Mouse (Mus musculus) heart, postnatal 0 days (tissue): ENCODE data around the gene Dennd5b. TPM values are rescaled to one million over a fixed set of nuclear protein-coding genes. Genes with fewer than 3 reads are reported as not detected.

ENCODE experiments used
- ATAC-seq: fragments of 200-750 bp; cut with Nextera tagmentation; 2 replicates; pipeline ENCODE4 v1.8.0; 2017; ENCODE audit warnings: low read depth, moderate number of reproducible peaks, moderate library complexity; ENCODE audit not compliant: insufficient read depth
- DNase-seq: peaks from one replicate; pipeline ENCODE4 v3.0.0-alpha.2; 2016; ENCODE audit warnings: low spot score
- H3K27ac ChIP-seq: fragments of 300-500 bp; sonication (generic); 2 replicates; pipeline ENCODE4 v1.5.1; 2014; ENCODE audit warnings: low read depth, mild to moderate bottlenecking
- H3K27me3 ChIP-seq: fragments of 300-500 bp; sonication (generic); 2 replicates; pipeline ENCODE4 v1.6.1; 2014; ENCODE audit warnings: low read length, mixed read lengths; ENCODE audit not compliant: control insufficient read depth, insufficient read depth
- H3K36me3 ChIP-seq: fragments of 300-500 bp; sonication (generic); replicated peaks from 2 replicates; pipeline ENCODE4 v1.6.1; 2014; ENCODE audit warnings: low read length, mixed read lengths; ENCODE audit not compliant: control insufficient read depth, insufficient read depth
- H3K4me1 ChIP-seq: fragments of 300-500 bp; sonication (generic); 2 replicates; pipeline ENCODE4 v1.6.1; 2014; ENCODE audit warnings: antibody characterized with exemption; ENCODE audit not compliant: control insufficient read depth, insufficient read depth
- H3K4me2 ChIP-seq: fragments of 300-500 bp; sonication (generic); 2 replicates; pipeline ENCODE4 v1.6.1; 2014; ENCODE audit warnings: low read depth, mild to moderate bottlenecking, low read length, moderate library complexity
- H3K4me3 ChIP-seq: fragments of 300-500 bp; sonication (generic); 2 replicates; pipeline ENCODE4 v1.5.1; 2014; ENCODE audit warnings: low read depth, low read length
- H3K9ac ChIP-seq: fragments of 300-500 bp; sonication (generic); replicated peaks from 2 replicates; pipeline ENCODE4 v1.6.1; 2014; ENCODE audit warnings: low read depth, low read length, mixed read lengths
- H3K9me3 ChIP-seq: fragments of 300-500 bp; sonication (generic); replicated peaks from 2 replicates; pipeline ENCODE4 v1.6.1; 2016; ENCODE audit warnings: low read length; ENCODE audit not compliant: control insufficient read depth
- CTCF ChIP-seq: IDR thresholded peaks from 2 replicates; pipeline ENCODE4 v1.5.1; 2016; ENCODE audit warnings: antibody characterized with exemption, control low read depth, low read depth
- EP300 ChIP-seq: IDR thresholded peaks from 2 replicates; pipeline ENCODE4 v1.6.1; 2016; ENCODE audit warnings: antibody characterized with exemption, low read depth
- WGBS: fragments of 180-500 bp; shearing (Covaris S2); extraction: QIAGEN DNeasy Blood & Tissue Kit; methylation state at CpG from one replicate; pipeline ENCODE4 v1.1.7; 2014; 5-methylcytosine and 5-hydroxymethylcytosine counted together
- polyA plus RNA-seq: library from polyadenylated mRNA; unstranded; fragments of >200 nt; fragmentation: Nextera tagmentation; extraction: Ambion mirVana; gene quantifications from 2 replicates; pipeline ENCODE4 v1.2.1, GENCODE M21; 2015
- total RNA-seq: library from RNA; depleted of rRNA; stranded (reverse); fragments of >200 nt; gene quantifications from 2 replicates; pipeline ENCODE4 v1.2.3, GENCODE M21; 2014; ENCODE audit warnings: low replicate concordance

The Dennd5b gene
- total and polyA plus RNA-seq, 2 experiments from 2014 or later, result 5.4 to 25.5 TPM

DNA sequence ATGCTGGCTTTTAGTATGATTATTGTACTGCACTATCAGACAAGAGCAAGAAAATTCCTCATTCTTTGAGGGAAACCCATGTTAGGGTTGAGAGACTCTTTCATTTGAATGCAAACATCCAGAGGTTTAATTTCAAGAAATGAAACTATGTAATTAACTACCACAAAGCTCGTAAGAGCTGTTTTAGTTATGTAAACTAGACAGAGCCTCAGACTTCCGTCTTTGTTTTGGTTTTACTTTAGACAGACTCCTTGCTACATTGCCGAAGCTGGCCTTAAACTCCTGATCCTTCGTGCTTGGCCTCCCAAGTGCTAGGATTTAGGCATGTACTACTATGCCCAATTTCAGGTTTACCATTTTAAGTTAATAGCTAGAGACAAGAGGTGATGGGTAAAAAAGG lies 61.4 kb downstream of the Dennd5b start:
- Histone ChIP-seq H3K4me1 (no peaks in the 10 kb centered on the region), H3K27me3 (no peaks in the 10 kb centered on the region), H3K4me3 (no peak overlapping the region), H3K27ac (no peak overlapping the region), H3K36me3 (peaks cover 11% of the 10 kb centered on the region), H3K9me3 (no peaks in the 10 kb centered on the region), H3K9ac (no peak overlapping the region), H3K4me2 (no peak overlapping the region)
- DNase-seq, result no peak
- no peak for ATAC-seq
- TF ChIP-seq EP300 (no peak), CTCF (no peak)
- 86% methylated on average over 4 of the region's 4 CpGs for WGBS

DNA sequence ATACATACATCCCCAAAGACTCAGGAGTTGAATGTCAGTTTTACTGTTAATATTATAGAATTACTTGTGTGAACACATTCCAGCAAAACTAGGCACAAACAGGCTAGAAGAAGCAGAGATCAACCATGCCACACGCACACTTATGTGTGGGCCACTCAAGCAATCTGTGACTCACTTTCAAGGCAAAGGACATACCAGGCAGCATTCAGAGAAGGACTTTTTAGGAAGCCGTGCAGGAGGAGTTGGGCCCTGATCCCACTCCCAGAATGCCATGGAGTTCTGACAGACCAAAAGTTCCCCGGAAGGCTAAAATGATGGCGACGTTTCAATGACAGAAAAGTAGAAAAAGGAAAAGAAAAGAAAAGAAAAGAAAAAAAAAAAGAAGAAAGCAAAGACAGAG lies 69.3 kb downstream of the Dennd5b start:
- DNase-seq (no peak), ATAC-seq (no peak)
- H3K9me3 ChIP-seq, result no peaks in the 10 kb centered on the region
- no peak overlapping the region for H3K9ac ChIP-seq
- no peak overlapping the region for H3K27ac ChIP-seq
- H3K4me1 ChIP-seq, result no peaks in the 10 kb centered on the region
- no peak overlapping the region for H3K4me3 ChIP-seq
- H3K4me2 ChIP-seq, result no peak overlapping the region
- WGBS, result 77% methylated on average over 5 of the region's 5 CpGs
- peaks cover 15% of the 10 kb centered on the region; the same call in 1 of the 2 replicates for H3K36me3 ChIP-seq
- no peaks in the 10 kb centered on the region for H3K27me3 ChIP-seq
- TF ChIP-seq CTCF (no peak), EP300 (no peak)

DNA sequence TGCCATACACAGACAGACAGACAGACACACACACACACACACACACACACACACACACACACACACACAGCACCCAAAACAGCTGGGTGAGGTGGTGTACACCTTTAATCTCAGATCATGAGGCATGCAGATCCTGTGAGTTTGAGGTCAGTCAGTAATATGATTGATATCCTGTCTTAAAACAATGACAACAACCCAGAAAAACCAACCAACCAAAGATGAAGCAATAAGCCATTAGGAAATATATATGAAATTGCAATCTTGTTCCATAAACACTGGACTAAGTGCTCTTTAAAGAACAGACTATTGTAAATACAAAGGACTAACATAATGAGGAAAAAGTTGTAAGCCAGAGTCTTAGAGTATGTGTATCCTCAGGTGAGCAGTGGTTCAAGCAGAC lies 70.1 kb downstream of the Dennd5b start:
- Histone ChIP-seq H3K9me3 (no peaks in the 10 kb centered on the region), H3K4me2 (no peak overlapping the region), H3K27me3 (no peaks in the 10 kb centered on the region), H3K36me3 (peaks cover 19% of the 10 kb centered on the region; the same call in 1 of the 2 replicates), H3K27ac (no peak overlapping the region), H3K4me1 (no peaks in the 10 kb centered on the region), H3K9ac (no peak overlapping the region), H3K4me3 (no peak overlapping the region)
- DNase-seq (no peak), ATAC-seq (no peak)
- TF ChIP-seq EP300 (no peak), CTCF (no peak)

DNA sequence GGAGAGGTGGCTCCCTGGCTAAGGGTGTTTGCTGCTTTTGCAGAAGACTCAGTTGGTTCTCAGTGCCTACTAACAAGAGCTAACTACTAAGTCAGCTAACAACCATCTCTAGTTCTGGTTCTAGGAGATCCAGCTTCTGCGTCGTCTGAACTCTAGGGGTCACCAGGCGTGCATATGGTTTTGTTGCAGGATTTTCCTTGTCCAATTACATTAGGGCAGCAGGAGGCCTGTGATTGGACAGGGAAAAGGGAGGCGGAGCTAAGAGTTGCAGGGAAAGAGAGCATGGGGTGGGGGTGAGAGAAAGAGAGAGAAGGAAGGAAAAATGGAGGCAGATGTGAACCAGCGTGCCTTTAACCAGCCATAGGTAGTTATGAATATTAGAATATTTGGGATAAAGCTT lies 83.0 kb downstream of the Dennd5b start:
- WGBS, result 75% methylated on average over 5 of the region's 5 CpGs
- Histone ChIP-seq H3K4me2 (no peak overlapping the region), H3K36me3 (peaks cover 45% of the 10 kb centered on the region), H3K27me3 (no peaks in the 10 kb centered on the region), H3K4me3 (no peak overlapping the region), H3K27ac (no peak overlapping the region), H3K9me3 (no peaks in the 10 kb centered on the region), H3K4me1 (no peaks in the 10 kb centered on the region), H3K9ac (no peak overlapping the region)
- ATAC-seq (no peak), DNase-seq (no peak)
- TF ChIP-seq CTCF (no peak), EP300 (no peak)

DNA sequence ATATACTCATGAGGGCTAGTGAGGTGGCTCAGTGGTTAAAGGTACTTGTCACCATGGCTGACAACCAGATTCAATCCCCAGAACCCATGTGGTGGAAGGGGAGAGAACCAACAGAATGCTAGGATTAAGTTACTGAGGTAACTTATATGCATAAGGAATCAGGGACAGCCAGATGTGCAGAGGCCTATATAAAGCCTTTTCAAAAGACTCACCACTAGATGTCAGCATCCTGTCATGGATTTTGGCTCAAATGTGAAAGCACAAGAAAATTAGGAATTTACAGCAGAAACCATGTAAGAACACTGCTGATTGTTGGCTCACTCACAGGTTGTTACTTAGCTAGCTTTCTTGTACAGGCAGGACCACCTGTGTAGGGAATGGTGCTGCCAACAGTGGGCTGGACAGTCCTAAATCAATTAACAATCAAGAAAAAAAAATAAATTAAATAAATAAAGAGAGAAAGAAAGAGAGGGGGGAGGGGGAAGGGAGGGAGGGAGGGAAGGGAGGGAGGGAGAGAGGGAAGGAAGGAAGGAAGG lies 90.6 kb downstream of the Dennd5b start:
- ATAC-seq (no peak), DNase-seq (peak; percentile 37)
- H3K9me3 ChIP-seq, result no peaks in the 10 kb centered on the region
- no peaks in the 10 kb centered on the region for H3K4me1 ChIP-seq
- H3K4me2 ChIP-seq, result no peak overlapping the region
- H3K4me3 ChIP-seq, result no peak overlapping the region
- H3K9ac ChIP-seq, result no peak overlapping the region
- H3K27me3 ChIP-seq, result no peaks in the 10 kb centered on the region
- TF ChIP-seq CTCF (peak; percentile 47), EP300 (no peak)
- peaks cover 55% of the 10 kb centered on the region for H3K36me3 ChIP-seq
- H3K27ac ChIP-seq, result no peak overlapping the region

DNA sequence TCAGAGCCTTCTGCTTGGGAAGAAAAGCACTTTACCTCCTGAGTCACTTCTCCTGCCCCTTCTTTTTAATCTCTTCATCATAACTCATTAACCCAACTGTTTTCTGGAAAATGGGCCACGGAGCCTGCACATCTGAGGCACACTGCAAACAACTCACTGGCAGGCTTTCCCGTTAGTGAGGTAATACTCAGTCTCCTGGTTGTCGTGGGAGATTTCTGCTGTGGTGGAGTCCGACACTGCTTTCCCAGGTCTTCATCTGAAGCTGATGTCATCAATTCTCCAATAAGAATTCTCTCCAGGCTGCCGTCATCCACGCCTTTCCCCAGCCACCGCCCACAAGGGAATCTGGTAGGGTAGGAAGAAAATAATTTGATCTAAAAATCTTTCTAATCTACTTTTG lies 96.5 kb downstream of the Dennd5b start:
- no peak for TF ChIP-seq CTCF
- no peak for TF ChIP-seq EP300
- Histone ChIP-seq H3K27ac (no peak overlapping the region), H3K36me3 (peaks cover 82% of the 10 kb centered on the region), H3K4me2 (no peak overlapping the region), H3K4me1 (no peaks in the 10 kb centered on the region), H3K9ac (no peak overlapping the region), H3K9me3 (no peaks in the 10 kb centered on the region), H3K27me3 (no peaks in the 10 kb centered on the region), H3K4me3 (no peak overlapping the region)
- DNase-seq (no peak), ATAC-seq (no peak)
- WGBS, result 87% methylated on average over 7 of the region's 7 CpGs
